Mouse (Mus musculus): ENCODE results near the gene Fra10ac1. TPM values are rescaled to one million over a fixed set of nuclear protein-coding genes. Genes with fewer than 3 reads are reported as not detected.

Fra10ac1 gene
- 2.3 and 3.3 TPM in 2 replicates for polyA plus RNA-seq (2012; rRNA removed)

DNA sequence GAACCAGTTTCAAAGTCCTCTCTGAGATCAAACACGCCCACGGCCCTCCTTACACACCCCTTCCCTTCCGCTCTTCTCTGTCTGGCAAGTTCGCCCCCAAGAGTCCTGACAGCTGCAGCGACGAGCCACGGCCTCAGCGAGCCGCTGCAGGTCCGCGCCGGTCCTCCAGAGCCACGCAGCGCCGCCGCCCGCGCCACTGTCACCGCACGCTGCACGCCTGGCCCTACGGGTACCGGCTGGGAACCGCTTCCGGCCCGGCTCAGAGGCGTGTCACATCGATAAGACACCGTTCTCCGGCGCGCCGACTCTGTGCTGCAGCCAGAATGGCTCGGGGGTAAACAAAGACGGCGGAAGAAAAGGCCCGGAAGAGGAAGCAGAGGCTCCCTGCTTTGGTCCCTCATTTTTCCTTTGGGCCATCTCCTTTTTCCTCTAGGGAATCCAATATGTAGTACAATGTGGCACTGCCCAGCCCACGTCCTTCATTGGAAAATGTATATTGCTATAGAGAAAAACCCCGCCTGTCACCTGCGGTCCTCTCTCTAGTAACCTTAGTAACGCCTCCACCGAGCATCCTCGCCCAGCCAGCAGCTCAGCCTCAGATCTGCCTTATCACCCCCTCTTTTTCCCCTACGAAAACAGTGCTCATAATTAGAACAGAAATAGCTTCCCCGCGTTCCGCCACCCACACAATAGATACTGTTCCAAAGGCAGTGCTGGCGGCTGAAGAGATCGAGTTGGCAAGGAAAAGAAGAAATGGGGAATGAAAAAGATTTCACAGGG, at the start of gene Fra10ac1:
TSS of gene Fra10ac1 (minus strand) at position 252 of the 780 bp plus-strand sequence.
- 1% methylated on average over 49 of the region's 49 CpGs for WGBS
- no peak for DNase-seq (ENCODE audit: low read depth, low spot score)

DNA sequence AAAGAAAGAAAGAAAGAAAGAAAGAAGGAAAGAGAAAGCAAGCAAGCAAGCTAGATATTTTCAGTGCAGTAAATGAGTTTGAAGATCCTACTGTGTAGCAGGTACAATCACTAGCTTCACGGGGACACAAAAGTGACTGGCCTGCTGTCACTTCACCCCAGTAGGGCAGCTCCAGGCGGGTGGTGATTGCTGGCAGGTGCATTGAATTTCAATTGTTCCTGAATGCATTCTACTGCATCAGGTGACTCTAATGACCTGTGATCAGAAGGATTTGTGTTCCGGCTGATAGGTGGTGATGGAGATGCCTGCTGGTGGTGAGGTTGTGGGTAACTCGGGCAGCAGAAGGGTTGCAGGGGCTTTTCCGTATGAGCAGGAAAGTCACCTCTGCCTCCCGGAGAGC, 47.1 kb upstream of the Fra10ac1 start:
- 52% methylated on average over 6 of the region's 6 CpGs for WGBS
- no peak for DNase-seq (ENCODE audit: low read depth, low spot score)

DNA sequence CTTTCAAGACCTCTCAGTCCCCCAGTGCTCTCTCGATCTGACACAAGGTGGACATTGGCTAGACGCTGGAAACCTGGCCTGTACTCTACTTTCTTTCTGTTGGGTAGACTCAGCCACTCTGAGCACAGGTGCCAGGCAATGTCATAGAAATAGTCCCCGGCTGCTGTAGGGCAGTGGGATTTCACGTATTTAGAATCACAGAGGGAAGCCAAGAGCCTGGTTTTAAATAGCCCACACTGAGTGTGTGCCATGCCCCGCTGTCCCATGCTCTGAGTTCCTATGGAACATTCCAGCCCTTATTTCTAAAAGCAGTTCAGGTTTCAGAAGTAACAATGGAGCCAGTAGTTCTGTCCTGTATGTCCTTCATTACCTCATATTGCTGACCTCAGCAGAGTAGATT, 43.5 kb upstream of the Fra10ac1 start:
- WGBS = 86% methylated on average over 5 of the region's 5 CpGs
- DNase-seq (ENCODE audit: low read depth, low spot score) = no peak

DNA sequence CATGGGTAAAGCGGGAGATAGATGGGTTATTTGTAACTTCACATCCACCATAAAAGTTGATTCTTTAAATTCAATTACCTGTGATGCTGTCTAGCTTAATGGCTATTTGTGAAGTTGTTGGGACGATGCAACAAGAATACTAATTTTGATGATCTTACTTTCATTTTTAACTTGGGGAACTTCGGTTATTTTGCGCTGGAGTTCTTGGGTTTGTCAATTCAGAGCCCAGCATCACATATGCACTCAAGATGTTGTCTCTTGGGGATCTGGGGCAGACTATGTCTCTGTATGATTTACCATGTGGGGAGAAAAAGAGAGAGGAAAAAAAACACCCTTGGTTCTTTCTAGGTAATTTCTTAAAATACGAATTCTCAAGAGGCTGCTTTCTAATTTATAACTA, 41.8 kb upstream of the Fra10ac1 start:
- DNase-seq (ENCODE audit: low read depth, low spot score) = no peak
- 88% methylated on average over 5 of the region's 5 CpGs for WGBS

DNA sequence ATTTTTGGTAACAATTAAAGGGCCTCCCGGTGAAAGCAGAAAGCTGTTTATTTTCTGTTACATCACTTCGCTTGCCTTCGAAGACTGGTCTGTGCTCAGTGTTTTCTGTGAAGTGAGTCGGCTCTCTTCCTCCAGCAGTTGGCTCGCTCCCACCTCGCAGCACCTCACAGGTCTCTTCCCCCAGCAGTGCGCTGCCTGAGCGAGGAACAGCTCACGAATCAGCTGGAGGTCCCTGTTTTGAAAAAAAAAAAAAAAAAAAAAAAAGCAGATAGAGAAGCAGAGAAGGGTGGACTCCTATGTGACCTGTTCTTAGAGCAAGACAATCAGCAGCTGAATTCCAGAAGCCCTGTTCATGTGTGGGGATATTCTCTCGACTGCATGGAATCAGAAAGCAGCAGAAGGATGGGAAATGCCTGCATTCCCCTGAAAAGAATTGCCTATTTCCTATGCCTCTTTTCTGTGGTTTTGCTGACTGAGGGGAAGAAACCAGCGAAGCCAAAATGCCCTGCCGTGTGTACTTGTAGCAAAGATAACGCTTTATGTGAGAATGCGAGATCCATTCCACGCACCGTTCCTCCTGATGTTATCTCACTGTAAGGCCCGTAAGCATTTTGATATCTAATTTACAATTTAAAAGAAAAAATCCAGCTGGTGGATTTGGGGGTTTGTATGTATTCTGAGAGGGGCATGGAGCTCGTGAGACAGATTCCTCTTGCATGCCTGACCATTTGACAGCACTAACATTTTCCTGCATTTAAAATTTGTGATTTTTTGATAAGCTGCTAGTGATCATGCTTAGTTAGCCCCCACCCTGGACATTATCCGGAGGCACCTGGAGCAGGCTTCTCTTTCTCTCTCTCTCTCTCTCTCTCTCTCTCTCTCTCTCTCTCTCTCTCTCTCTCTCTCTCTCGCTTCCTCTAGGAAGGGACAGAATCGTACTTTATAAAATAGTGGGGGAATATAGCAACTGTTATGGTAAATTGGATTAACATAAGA, 40.8 kb upstream of the Fra10ac1 start, which contains the start of gene Lgi1:
TSS of gene Lgi1 (plus strand) at position 32 of the 996 bp plus-strand sequence.
- 36% methylated on average over 21 of the region's 21 CpGs for WGBS

DNA sequence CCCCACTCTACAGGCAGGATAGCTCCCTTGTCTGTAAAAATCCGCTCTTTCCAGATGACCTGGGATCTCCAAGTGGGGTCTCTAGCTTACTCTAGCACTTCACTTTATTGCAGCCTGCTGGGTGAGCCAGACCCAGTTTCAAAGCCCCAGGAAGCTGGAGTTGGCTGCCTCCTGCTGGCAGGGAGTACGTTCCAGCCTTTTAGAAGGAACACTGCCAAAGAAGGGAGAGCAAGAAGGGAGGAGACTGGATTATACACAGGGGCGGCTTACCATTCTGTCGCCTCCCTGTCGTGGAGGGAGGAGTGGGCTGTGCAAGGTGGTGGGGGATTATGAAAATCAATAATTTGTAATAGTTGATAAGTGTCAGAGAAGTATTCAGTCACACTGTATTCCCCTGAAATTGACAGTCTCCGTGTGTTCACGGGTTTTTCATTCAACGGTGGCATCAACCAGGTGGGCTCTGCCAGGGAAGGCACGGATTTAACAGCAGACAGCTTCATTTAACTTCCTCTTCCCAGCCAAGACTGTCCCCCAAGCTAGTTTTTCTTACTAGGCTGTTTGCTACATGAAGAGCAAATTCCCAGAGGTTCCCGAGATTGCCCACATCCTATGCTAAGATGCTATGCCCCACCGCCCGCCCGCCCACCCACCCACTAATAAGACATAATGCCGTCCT, 40.0 kb upstream of the Fra10ac1 start:
- 29% methylated on average over 14 of the region's 14 CpGs for WGBS
- DNase-seq (ENCODE audit: low read depth, low spot score) = no peak

More for the DNA sequence above, 40.8 kb upstream of the Fra10ac1 start, which contains the start of gene Lgi1:
- DNase-seq (ENCODE audit: low read depth, low spot score) = no peak

DNA sequence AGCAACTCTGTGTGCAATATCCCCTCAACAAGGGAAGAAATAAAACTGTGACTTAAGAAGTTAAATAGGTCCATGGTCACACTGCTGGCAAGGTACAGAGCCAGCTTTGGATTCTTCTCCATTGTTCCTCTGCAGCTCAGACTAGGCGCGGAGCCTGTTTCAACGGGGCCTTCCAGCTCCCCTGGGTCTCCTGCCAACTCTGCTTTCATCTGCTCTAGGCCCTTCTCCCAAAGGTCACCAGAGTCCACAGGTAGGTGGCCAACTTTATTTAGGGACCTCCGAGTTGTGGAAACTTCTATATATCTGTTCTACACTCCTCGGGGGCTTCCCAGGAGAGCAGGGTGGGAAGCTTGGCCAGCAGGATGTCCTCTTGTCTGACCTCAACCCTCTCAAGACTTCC, 37.4 kb upstream of the Fra10ac1 start:
- no peak for DNase-seq (ENCODE audit: low read depth, low spot score)
- WGBS = 71% methylated on average over 5 of the region's 5 CpGs

DNA sequence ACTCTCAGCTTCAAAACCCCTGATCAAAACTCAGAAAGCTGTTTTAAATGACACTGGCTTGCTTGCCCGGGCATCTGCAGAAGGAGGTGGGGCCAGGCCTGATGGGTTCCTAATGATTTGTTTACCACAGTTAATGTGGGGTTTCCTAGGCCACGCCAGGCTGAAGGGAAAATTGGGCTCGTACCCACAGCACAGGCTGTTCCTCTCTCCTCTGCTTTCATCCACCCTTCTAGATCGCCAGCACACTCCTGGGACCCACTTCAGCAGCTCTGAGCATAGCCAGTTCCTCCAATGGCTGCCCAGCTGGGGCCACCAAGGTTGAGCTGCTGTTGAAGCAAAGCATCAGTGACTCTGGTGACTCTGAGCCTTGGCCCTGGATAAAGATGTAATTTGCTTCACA, 36.4 kb upstream of the Fra10ac1 start:
- WGBS = 50% methylated on average over 4 of the region's 4 CpGs
- DNase-seq (ENCODE audit: low read depth, low spot score) = no peak

DNA sequence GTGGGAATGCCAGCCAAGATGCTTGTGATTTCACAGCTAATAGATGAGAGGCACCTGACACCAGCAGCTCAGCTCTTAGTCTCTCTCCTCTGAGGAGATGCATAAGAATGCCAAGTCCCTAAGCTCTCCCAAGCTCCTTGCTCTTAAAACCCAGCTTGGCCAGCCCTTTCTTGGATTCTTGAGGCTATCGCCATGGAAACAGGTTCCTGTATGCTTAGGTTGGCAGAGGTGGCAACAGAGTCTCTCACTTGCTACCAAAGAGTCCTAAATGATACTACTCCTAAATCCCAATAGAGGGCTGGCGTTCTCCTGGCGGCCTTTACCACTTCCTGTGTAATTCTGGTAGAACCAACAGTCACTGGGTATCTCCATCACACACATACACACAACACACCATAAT, 35.5 kb upstream of the Fra10ac1 start:
- whole genome bisulfite sequencing = 92% methylated on average over 3 of the region's 3 CpGs

DNA sequence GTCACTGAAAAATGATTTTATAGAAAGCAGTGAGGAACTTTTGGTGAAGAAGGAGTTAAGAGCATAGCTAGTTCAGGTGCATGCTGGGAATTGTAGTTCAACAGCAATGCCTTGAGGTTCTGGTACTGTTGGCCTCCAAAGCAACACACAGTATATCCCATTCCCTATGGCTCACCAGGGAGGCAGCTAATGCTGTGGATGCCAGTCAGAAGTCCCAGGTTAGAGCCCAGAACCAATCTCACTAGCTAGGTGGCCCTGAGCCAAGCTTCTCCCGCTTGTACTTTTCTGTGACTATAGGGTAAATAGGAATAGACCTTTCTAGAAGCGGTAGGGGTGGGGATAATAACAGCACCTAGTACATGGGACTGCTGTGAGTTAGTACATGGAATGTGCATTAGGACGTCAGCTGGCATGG, 34.7 kb upstream of the Fra10ac1 start:
- 49% methylated on average over 3 of the region's 3 CpGs for WGBS
- DNase-seq (ENCODE audit: low read depth, low spot score) = no peak

More for the DNA sequence above, 35.5 kb upstream of the Fra10ac1 start:
- no peak for DNase-seq (ENCODE audit: low read depth, low spot score)

DNA sequence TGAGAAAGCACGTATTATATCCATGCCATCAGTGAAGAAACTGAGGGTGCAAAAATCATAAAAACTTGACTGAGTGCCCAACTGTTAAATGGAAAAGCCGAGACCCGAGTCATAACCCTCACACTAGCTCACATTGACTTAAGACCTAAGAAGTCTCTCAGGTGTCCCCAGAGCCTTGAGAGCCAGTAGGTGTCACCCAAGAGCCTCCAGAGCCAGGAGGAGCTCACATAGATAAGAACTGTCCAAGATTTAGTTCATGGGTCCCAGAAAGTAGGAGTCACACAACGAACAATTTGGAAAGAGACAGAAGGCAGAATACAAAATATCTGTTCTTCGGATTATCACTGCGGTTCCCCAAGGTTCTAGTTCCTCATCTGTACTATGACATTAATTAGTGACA, 29.8 kb upstream of the Fra10ac1 start:
- no peak for DNase-seq (ENCODE audit: low read depth, low spot score)
- 39% methylated on average over 6 of the region's 6 CpGs for WGBS

DNA sequence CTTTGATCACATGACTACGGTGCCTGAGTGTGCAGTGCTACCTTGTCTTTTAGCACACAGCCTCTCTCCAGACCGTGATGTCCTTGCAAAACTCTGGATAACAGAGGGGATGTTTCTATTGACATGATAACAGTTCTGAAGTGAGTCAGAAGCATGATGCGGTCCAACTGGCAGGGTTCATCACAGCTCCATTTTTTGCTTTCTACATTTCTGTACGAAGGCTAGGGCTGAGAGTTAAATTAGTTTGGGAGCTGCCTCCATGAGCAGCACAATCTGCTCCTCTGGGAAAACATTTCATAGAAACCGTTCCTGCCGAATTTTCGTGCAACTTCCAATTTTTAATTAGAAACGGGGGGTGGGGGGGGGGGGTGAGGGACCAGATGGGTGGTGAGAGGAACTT, 25.7 kb upstream of the Fra10ac1 start:
- DNase-seq (ENCODE audit: low read depth, low spot score) = no peak
- WGBS = 79% methylated on average over 8 of the region's 8 CpGs

DNA sequence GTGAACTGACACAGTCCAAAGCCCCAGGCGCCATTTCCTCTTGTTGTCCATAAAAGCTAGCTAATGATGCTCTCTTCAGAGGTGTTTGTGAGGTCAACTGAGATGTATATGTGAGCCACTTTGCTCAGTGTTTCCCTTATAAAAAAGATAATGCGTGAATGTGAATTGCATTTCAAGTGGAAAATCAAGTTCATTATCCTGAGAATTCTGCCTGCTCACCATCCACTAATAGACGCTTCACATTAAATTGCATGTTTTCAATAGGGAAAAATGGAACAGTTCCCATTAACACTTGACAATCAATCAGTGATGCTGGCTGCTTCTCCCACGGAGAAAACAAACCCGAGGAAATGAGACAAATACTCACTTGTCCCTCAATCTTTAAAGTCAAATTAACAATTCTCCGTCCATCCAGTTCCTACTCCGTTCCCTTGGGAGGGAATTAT, 22.2 kb upstream of the Fra10ac1 start:
- WGBS = 72% methylated on average over 7 of the region's 7 CpGs
- DNase-seq (ENCODE audit: low read depth, low spot score) = no peak

DNA sequence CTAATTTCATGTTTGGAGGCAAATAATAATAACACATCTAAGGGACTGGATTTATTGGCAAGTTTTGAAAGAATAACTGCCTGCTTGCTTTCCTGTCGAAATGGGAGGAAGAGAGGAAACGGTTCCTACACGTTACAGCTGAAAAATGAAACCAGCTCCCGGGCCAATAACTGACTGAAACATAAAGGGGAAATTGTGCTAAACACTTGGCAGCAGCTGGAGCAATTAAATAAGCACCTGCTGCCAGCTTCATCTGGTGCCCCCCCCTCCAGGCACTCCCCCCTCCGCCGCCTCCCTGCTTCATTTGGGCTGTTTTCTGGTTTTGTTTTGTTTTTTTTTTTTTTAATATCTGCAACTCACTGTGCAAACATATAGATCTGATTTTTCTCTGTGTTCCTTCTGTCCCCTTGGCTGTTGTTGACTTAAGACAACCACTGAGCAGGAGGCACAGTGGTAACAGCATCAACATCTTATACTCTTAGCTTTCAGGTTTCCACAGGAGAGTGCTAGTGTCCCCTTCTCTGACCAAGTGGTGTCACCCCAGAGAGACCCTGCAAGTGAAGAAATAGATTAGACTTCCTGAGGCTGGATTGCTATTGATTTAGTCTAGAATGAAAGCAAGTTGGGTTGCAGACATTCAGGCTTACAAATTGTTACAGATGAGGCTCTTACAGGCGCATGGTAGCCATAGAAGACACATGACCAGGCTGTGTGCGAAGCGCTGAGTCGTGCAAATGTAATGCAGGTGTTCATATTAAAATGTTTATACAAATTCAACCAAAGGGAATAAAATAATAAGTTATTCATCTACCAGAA, 21.6 kb upstream of the Fra10ac1 start:
- no peak for DNase-seq (ENCODE audit: low read depth, low spot score)
- 26% methylated on average over 10 of the region's 10 CpGs for WGBS

DNA sequence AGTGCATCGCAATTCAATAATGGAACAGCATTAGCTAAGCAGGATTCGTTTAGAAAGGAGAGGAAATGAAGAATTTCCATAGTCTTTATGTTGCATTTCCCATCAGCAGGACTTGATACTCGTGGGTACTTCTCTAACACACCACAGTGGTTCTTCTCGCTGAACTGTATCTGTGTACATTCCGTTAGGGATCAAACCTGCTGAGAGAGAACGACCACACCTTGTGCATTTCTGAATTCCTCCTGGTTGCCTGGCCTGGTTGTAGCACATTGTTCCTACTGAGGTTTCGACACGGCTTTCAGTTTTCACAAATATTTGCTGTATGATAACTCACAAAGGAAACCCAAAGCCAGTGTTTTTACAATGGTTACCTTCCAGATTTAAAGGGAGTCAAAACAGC, 20.8 kb upstream of the Fra10ac1 start:
- DNase-seq (ENCODE audit: low read depth, low spot score) = no peak
- WGBS = 31% methylated on average over 8 of the region's 8 CpGs

DNA sequence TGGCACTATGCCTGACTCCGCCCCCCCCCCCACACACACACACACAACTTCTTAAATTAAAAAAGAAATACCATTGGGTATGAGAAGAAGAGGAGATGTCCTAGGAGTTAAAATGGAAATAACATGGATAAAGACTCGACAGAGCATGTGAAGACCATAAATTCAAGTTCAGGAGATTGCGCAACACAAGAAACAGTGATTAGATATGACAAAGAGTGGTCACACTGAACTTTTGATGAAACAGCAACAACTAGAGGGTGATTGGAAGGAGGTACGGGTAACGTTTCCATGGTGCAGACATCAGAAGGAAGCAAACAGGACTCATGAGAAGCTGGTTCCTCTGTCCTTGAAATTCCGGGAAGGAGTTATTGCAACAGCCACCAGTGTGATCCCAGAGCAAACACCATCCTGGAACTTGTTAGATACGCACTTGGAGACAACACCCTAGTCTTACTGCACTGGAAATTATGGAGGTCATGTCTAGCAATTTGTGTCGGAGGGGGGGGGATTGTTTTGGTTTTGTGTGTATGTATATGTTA, 18.4 kb upstream of the Fra10ac1 start:
- no peak for DNase-seq (ENCODE audit: low read depth, low spot score)
- 39% methylated on average over 8 of the region's 8 CpGs for WGBS

DNA sequence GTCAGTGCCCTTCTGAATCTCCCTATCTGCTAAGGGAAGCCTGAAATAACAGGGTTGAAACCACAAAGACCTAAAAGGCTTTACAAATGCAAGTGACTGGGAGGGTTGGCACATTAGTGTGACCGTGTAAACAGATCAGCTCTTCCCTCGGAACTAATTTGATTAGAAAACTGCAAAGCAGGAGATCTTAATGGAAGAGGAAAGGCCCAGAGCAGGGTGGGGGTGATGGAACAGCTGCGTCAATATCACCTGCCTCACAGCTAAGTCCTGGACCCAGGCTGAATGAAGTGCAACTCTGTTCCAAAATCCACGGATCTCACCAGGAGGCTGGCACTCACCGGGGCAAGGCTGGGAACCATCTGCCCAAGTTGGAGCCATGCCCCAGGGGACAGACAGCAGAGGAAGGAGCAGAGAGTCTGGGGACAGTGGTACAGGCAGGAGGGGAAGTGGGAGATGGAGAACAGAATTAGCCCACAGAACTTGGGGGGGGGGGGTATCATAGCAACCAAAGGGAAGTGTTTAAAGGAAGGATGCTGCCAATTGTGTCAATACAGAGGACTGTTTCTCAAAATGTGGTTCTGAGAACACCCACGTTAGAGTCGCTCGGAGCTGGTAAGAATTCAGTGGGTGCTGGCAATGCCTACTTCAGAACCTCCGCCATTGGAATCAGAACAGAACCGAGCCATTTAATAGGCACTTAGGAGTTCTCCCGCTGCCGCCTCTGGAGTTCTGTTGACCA, 14.4 kb upstream of the Fra10ac1 start:
- WGBS = 53% methylated on average over 12 of the region's 12 CpGs
- DNase-seq (ENCODE audit: low read depth, low spot score) = no peak

DNA sequence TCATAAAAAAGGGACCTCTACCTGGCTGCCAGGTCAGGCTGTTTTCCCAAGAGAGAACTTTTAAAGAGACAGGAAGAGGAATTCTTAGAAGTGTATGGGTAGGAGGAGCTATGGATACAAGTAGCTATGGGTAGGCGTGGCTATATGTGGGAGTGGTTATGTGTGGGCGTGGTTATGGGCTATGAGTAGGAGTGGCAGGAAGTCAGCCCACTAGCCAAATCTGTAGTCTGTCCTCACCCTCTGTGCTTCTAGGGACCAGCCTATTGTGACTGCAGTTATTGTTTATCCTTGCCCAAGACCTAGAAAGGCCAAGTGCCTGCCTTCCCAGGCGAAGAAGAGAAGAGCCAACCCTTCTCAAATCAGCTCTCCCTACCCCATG, 13.9 kb upstream of the Fra10ac1 start:
- no peak for DNase-seq (ENCODE audit: low read depth, low spot score)
- 18% methylated on average over 3 of the region's 3 CpGs for WGBS
